Mouse (Mus musculus) olfactory bulb, adult 2 months (tissue): ENCODE results near the gene Wdtc1.

Experiments
- CTCF ChIP-seq: fragments of 200-500 bp; IDR thresholded peaks from 2 replicates; pipeline ENCODE4 v1.5.1; 2012; ENCODE audit warnings: low read depth, mild to moderate bottlenecking, low read length, moderate library complexity; ENCODE audit not compliant: insufficient read depth
- POLR2A ChIP-seq: fragments of 200-500 bp; IDR thresholded peaks from 2 replicates; pipeline ENCODE4 v1.6.1; 2012; ENCODE audit warnings: mild to moderate bottlenecking, low read depth, low read length, moderate library complexity; ENCODE audit not compliant: insufficient read depth

DNA sequence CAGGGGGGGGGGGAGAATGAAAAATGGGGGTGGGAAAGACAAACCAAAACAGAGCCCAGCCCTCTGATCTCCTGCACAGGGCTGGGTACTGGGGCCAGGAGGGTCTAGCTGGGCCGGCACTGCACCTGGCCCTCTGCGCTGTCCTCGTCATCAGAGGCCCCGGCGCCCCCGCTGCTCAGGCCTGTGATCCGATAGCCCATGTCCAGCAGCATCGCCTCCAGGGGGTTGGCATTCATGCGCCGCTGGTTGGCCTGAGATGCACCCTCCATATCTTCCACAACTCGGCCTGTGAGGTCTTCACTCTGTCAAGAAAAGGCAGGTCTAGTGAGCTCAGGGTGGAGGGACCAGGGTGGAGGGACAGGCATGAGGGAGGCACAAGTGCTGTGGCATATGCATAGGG is 59.2 kb downstream of the Wdtc1 start:
- no peak for TF ChIP-seq POLR2A
- TF ChIP-seq CTCF: no peak
